ENCODE assay signal across 8 mouse cellular contexts in genomic region chr10:68136480-68137083, GRCm38 (mm10).
DNase-seq lines count a peak whose midpoint lies in the region; TF ChIP-seq lines count a peak whose summit lies in the region.

No protein-coding gene starts in this region.

- peak overlapping the region; percentile 56 for H3K4me3 ChIP-seq in left cerebral cortex, adult 2 months

- H3K27ac ChIP-seq in left cerebral cortex, adult 2 months = peak overlapping the region; percentile 85

- DNase-seq in adrenal gland, adult 2 months = peak; percentile 94
- DNase-seq in embryo, embryonic 9.5 days (ENCODE audit: extremely low spot score) = peak; percentile 82
- peak; percentile 83 for DNase-seq in gastrocnemius, postnatal 14 days
- peak; percentile 78 for DNase-seq in induced T-regulatory cell, adult 2 months (ENCODE audit: low read depth)
- peak; percentile 80 to 81 for DNase-seq in left cerebral cortex, adult 2 months (ENCODE audit: extremely low spot score in 1 of 2, low spot score in 2 of 2)
- DNase-seq in lung, postnatal 36 days = peak; percentile 96
- DNase-seq in retina, postnatal 7 days (ENCODE audit: low read depth, low spot score) = peak; percentile 41
- peak; percentile 44 for DNase-seq in urinary bladder, postnatal 10 days (ENCODE audit: low spot score)

- intact Hi-C loops in gastrocnemius, postnatal 14 days (cut with DNase I; ENCODE audit: low total_unique reads) = no loop called here
- intact Hi-C loops in left cerebral cortex, adult 2 months (cut with DNase I) = loop anchor here (2.0 kb wide), 1 partner anchor 28 kb away; no protein-coding TSS in a partner anchor

- TF ChIP-seq CTCF in left cerebral cortex, adult 2 months (IDR thresholded peaks at IDR 0.05) = no peak

Comparison
In these comparisons a context has a peak if more than half of its experiments do, and no peak if none do; other contexts are left out.
1. Peak in every context shown above with its lines: DNase-seq, H3K4me3 ChIP-seq and H3K27ac ChIP-seq.
2. DNase-seq: peak in every context shown above with its lines; median percentile 96 in lung, postnatal 36 days; 94 in adrenal gland, adult 2 months; 83 in gastrocnemius, postnatal 14 days; 82 in embryo, embryonic 9.5 days; 80 in left cerebral cortex, adult 2 months; 78 in induced T-regulatory cell, adult 2 months; 44 in urinary bladder, postnatal 10 days; 41 in retina, postnatal 7 days.